Mouse (Mus musculus): ENCODE measurements at regions not wholly inside any gene's neighbourhood (a gene's known extent, or its start where the extent isn't known, plus 50 kb on each side); places are given as distances from the start of the nearest gene placed in this dataset.

DNA sequence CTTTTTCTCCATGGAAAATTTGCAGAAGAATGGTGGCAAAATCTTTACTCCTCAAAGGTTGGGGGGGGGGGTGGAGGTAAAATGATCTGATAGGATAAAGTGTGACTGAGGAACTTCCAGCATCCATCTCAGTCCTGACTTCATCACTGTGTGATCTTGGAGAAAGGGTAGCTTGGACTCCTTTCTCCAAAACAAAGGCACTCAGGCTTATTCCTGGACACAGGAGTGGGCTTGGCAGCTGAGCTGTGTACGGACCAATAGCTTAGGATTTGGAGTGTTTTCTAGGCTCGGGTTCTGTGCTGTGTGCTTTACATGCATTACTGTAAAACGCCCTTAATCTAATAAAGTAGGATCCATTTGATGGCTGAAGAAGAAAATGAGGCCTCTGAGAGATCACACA, 159.6 kb upstream of the Nlrp1b start:
- no peak overlapping the region for H3K27ac ChIP-seq
- intact Hi-C loops (cut with DNase I), result no loop called here
- TF ChIP-seq CTCF (IDR thresholded peaks at IDR 0.05) (no peak), EP300 (IDR thresholded peaks at IDR 0.05; ENCODE audit: insufficient read depth, low read depth, low read length) (no peak), POLR2A (IDR thresholded peaks at IDR 0.05; ENCODE audit: insufficient read depth, low read depth, low read length) (no peak)
- 56% methylated on average over 3 of the region's 3 CpGs for WGBS
- H3K9ac ChIP-seq (ENCODE audit: low read depth, low read length), result no peak overlapping the region
- no peak overlapping the region for H3K4me3 ChIP-seq
- no peaks in the 10 kb centered on the region for H3K79me2 ChIP-seq (replicated peaks; ENCODE audit: control insufficient read depth, insufficient read depth, low read length)
- no peak for DNase-seq
- H3K4me1 ChIP-seq (ENCODE audit: control insufficient read depth, insufficient read depth, low read length), result no peaks in the 10 kb centered on the region
- no peaks in the 10 kb centered on the region for H3K36me3 ChIP-seq (ENCODE audit: control insufficient read depth, insufficient read depth, low read length)
- no peaks in the 10 kb centered on the region for H3K27me3 ChIP-seq (ENCODE audit: control insufficient read depth, insufficient read depth, low read length)

DNA sequence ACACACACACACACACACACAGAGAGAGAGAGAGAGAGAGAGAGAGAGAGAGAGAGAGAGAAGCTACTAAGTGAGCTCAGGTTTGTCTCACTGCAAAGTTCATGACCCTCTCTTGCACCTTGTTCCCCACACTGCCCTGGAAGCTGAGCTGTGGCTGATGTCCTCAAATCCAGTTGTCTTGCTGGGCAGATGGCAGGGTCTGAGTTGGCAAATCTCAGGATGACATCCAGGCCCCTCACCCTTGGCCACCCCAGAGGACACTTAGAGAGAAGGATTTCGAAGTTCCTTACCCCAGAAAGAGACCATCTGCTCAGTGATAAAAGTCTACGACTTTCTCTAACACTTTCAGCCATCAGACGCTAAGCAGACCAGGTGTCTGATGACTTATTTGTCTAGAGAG, 160.1 kb upstream of the Nlrp1b start:
- Histone ChIP-seq H3K4me3 (no peak overlapping the region), H3K36me3 (ENCODE audit: control insufficient read depth, insufficient read depth, low read length) (no peaks in the 10 kb centered on the region), H3K4me1 (ENCODE audit: control insufficient read depth, insufficient read depth, low read length) (no peaks in the 10 kb centered on the region), H3K27ac (no peak overlapping the region), H3K79me2 (replicated peaks; ENCODE audit: control insufficient read depth, insufficient read depth, low read length) (no peaks in the 10 kb centered on the region), H3K9ac (ENCODE audit: low read depth, low read length) (no peak overlapping the region), H3K27me3 (ENCODE audit: control insufficient read depth, insufficient read depth, low read length) (no peaks in the 10 kb centered on the region)
- 63% methylated on average over 3 of the region's 3 CpGs for WGBS
- no peak for DNase-seq
- no peak for TF ChIP-seq EP300 (IDR thresholded peaks at IDR 0.05; ENCODE audit: insufficient read depth, low read depth, low read length)
- TF ChIP-seq POLR2A (IDR thresholded peaks at IDR 0.05; ENCODE audit: insufficient read depth, low read depth, low read length), result no peak
- TF ChIP-seq CTCF (IDR thresholded peaks at IDR 0.05), result no peak
- intact Hi-C loops (cut with DNase I), result no loop called here

DNA sequence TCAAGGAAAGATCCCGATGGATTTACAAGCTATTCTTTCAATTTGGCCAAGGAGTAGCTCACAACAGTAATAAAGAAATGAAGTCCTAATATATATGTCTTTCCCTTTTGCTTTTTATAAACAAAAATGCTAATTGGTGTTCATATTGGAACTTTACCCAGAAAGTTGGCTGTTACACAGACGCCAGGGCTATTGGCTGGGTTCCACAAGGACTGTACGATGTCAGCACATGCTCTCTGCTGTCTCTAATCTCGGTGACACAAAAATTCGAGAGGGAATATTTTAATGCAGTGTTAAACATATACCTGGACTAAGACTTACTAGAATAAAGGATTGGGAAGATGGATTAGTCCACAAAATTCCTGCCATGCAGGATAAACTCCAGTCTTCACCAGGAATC, 162.9 kb upstream of the Nlrp1b start:
- Histone ChIP-seq H3K27ac (no peak overlapping the region), H3K36me3 (ENCODE audit: control insufficient read depth, insufficient read depth, low read length) (no peaks in the 10 kb centered on the region), H3K4me3 (no peak overlapping the region), H3K4me1 (ENCODE audit: control insufficient read depth, insufficient read depth, low read length) (no peaks in the 10 kb centered on the region), H3K27me3 (ENCODE audit: control insufficient read depth, insufficient read depth, low read length) (no peaks in the 10 kb centered on the region), H3K9ac (ENCODE audit: low read depth, low read length) (no peak overlapping the region), H3K79me2 (replicated peaks; ENCODE audit: control insufficient read depth, insufficient read depth, low read length) (no peaks in the 10 kb centered on the region)
- intact Hi-C loops (cut with DNase I), result no loop called here
- DNase-seq, result no peak
- TF ChIP-seq CTCF (IDR thresholded peaks at IDR 0.05), result no peak
- TF ChIP-seq POLR2A (IDR thresholded peaks at IDR 0.05; ENCODE audit: insufficient read depth, low read depth, low read length), result no peak
- no peak for TF ChIP-seq EP300 (IDR thresholded peaks at IDR 0.05; ENCODE audit: insufficient read depth, low read depth, low read length)
- 56% methylated on average over 5 of the region's 5 CpGs for WGBS

DNA sequence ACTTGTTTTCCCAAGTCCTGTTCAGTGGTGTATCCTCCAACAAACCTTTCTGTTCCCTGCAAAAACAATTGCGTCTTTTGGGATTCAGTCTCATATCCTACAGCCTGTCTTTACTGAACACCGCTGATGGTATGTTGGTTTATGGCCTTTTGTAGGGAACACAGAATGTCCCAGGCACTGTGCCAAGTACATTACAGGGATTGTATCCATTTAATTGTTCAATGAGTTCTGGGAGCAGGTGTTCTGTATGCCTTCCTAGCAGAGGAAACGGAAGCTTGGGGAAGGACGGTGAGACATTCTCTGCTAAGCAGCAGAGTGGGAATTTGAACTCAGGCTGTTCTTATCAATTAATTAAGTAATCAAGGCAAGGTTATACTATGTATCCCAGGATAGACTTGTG, 164.5 kb upstream of the Nlrp1b start:
- no peaks in the 10 kb centered on the region for H3K36me3 ChIP-seq (ENCODE audit: control insufficient read depth, insufficient read depth, low read length)
- H3K27ac ChIP-seq, result no peak overlapping the region
- TF ChIP-seq POLR2A (IDR thresholded peaks at IDR 0.05; ENCODE audit: insufficient read depth, low read depth, low read length), result no peak
- DNase-seq, result no peak
- no peaks in the 10 kb centered on the region for H3K27me3 ChIP-seq (ENCODE audit: control insufficient read depth, insufficient read depth, low read length)
- H3K79me2 ChIP-seq (replicated peaks; ENCODE audit: control insufficient read depth, insufficient read depth, low read length), result no peaks in the 10 kb centered on the region
- 56% methylated on average over 4 of the region's 4 CpGs for WGBS
- H3K9ac ChIP-seq (ENCODE audit: low read depth, low read length), result no peak overlapping the region
- H3K4me1 ChIP-seq (ENCODE audit: control insufficient read depth, insufficient read depth, low read length), result no peaks in the 10 kb centered on the region
- intact Hi-C loops (cut with DNase I), result no loop called here
- no peak overlapping the region for H3K4me3 ChIP-seq

DNA sequence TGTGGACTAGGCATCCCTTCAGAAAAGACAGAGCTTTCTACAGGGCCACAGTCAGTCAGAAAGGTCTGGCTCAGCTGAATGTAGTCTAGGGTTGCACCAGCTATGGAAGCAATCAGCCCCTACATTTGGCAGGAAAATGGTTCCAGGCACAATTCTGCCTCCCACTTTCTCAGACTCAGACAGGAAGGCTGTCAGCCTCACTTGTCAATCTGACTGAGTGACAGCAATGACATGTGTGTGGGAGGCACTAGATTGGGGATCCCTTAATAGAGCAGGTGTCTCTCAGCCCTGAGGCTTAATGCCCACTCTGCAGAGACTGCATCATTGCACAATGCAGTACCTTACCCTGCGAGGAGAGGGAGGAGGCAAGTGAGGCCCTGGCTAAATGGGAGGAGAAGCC, 165.1 kb upstream of the Nlrp1b start:
- Histone ChIP-seq H3K36me3 (ENCODE audit: control insufficient read depth, insufficient read depth, low read length) (no peaks in the 10 kb centered on the region), H3K4me3 (no peak overlapping the region), H3K79me2 (replicated peaks; ENCODE audit: control insufficient read depth, insufficient read depth, low read length) (no peaks in the 10 kb centered on the region), H3K27me3 (ENCODE audit: control insufficient read depth, insufficient read depth, low read length) (no peaks in the 10 kb centered on the region), H3K4me1 (ENCODE audit: control insufficient read depth, insufficient read depth, low read length) (no peaks in the 10 kb centered on the region), H3K9ac (ENCODE audit: low read depth, low read length) (no peak overlapping the region), H3K27ac (no peak overlapping the region)
- intact Hi-C loops (cut with DNase I), result no loop called here
- TF ChIP-seq POLR2A (IDR thresholded peaks at IDR 0.05; ENCODE audit: insufficient read depth, low read depth, low read length) (no peak), CTCF (IDR thresholded peaks at IDR 0.05) (no peak), EP300 (IDR thresholded peaks at IDR 0.05; ENCODE audit: insufficient read depth, low read depth, low read length) (no peak)
- DNase-seq, result no peak
- WGBS, result 54% methylated on average over 1 of the region's 1 CpGs

DNA sequence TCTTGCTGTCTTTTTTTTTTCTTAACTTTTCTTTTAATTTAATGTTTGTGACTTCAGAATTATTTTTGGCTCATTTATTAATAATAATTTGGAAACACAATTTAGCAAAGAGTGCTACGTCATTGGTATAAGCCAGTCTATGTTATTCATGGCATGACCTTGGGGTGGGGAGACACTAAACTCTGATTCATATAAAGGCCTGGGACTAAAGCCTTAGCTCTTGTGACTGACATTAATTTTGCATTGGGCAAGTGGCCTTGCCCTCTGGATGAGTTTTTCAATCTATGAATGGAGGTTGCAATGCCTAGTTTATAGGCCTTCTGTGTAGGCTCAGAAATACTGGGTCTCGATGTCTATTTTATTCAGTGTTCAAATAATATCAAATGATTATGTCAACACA, 169.8 kb upstream of the Nlrp1b start:
- Histone ChIP-seq H3K4me3 (no peak overlapping the region), H3K36me3 (ENCODE audit: control insufficient read depth, insufficient read depth, low read length) (no peaks in the 10 kb centered on the region), H3K9ac (ENCODE audit: low read depth, low read length) (no peak overlapping the region), H3K4me1 (ENCODE audit: control insufficient read depth, insufficient read depth, low read length) (no peaks in the 10 kb centered on the region), H3K27ac (no peak overlapping the region), H3K27me3 (ENCODE audit: control insufficient read depth, insufficient read depth, low read length) (0 out of 2 replicates have a peak, but pooled peaks cover 1% of the 10 kb centered on the region), H3K79me2 (replicated peaks; ENCODE audit: control insufficient read depth, insufficient read depth, low read length) (no peaks in the 10 kb centered on the region)
- no peak for TF ChIP-seq POLR2A (IDR thresholded peaks at IDR 0.05; ENCODE audit: insufficient read depth, low read depth, low read length)
- no peak for TF ChIP-seq CTCF (IDR thresholded peaks at IDR 0.05)
- no peak for TF ChIP-seq EP300 (IDR thresholded peaks at IDR 0.05; ENCODE audit: insufficient read depth, low read depth, low read length)
- no peak for DNase-seq
- 84% methylated on average over 2 of the region's 2 CpGs for WGBS
- intact Hi-C loops (cut with DNase I), result no loop called here

Data from heart, adult 2 months (tissue).